Mouse (Mus musculus): ENCODE measurements at regions not wholly inside any gene's neighbourhood (a gene's known extent, or its start where the extent isn't known, plus 50 kb on each side); places are given as distances from the start of the nearest gene placed in this dataset.

DNA sequence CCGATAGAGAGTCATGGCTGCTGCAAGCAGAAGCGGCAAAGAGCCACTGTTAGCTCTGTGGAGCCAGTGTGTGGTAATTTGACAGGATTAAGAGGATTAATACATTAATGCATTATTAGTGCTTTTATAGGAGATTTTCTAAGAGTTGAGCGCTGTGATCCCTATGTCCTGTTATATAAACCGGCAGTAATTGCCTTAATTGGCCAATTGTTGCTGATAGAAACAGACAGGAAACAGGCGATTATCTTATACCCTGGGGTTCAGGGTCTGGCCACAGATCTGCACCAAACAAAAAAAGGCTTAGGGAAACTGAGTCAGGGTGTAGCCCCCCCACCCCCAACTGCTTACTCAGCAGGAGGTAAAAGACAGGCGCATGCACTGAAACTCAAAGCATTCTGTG, 436.7 kb downstream of the Cdk5rap2 start:
- DNase-seq (ENCODE audit: low read depth, low spot score), result no peak

GRCm38 (mm10) chr4:69971721-69972120, 438.5 kb downstream of the Cdk5rap2 start:
- DNase-seq (ENCODE audit: low read depth, low spot score), result no peak

GRCm38 (mm10) chr4:69968424-69968823, 441.8 kb downstream of the Cdk5rap2 start:
- DNase-seq (ENCODE audit: low read depth, low spot score), result no peak
